Mouse (Mus musculus): ENCODE measurements around the gene 1700028K03Rik.

GRCm38 (mm10) chr5:107547955-107548354 lies 13.4 kb downstream of the 1700028K03Rik start:
- no peak for TF ChIP-seq CHD2 (IDR thresholded peaks at IDR 0.05; ENCODE audit: low read depth, low read length)
- TF ChIP-seq ZC3H11A (IDR thresholded peaks at IDR 0.05; ENCODE audit: borderline replicate concordance, low read depth, low read length), result no peak
- no peak for TF ChIP-seq HCFC1 (IDR thresholded peaks at IDR 0.05; ENCODE audit: borderline replicate concordance, insufficient read depth, low read length)

Measured in ES-E14 (cell line).